Mouse (Mus musculus) embryonic facial prominence, embryonic 13.5 days (tissue): Measurements from ENCODE around the gene Nr1h3. TPM values are rescaled to one million over a fixed set of nuclear protein-coding genes. Genes with fewer than 3 reads are reported as not detected.

ENCODE experiments used
- polyA plus RNA-seq: library from polyadenylated mRNA; unstranded; fragments of >200 nt; fragmentation: Nextera tagmentation; extraction: Ambion mirVana; gene quantifications from 2 replicates; pipeline ENCODE4 v1.2.1, GENCODE M21; 2015

Gene Nr1h3
- polyA plus RNA-seq, 1 experiment from 2014 or later: 0.83 TPM

Other genes with a start within 250 kb of the Nr1h3 start
- gene Rapsn, start 167.2 kb downstream of the Nr1h3 start, polyA plus RNA-seq: 3.3 and 3.4 TPM in 2 replicates
- gene Psmc3, start 148.8 kb downstream of the Nr1h3 start, polyA plus RNA-seq: 263 and 298 TPM in 2 replicates
- 64.3 and 67.4 TPM in 2 replicates for gene Slc39a13, start 132.4 kb downstream of the Nr1h3 start, polyA plus RNA-seq
- 7.2 and 7.5 TPM in 2 replicates for gene Spi1, start 120.4 kb downstream of the Nr1h3 start, polyA plus RNA-seq
- 0.08 and 2.4 TPM in 2 replicates for gene Mybpc3, start 84.7 kb downstream of the Nr1h3 start, polyA plus RNA-seq
- 16.5 and 18.2 TPM in 2 replicates for gene Madd, start 19.0 kb downstream of the Nr1h3 start, polyA plus RNA-seq
- gene Acp2, start 51 bp upstream of the Nr1h3 start, polyA plus RNA-seq: 28.6 and 29.0 TPM in 2 replicates
- 20.0 and 23.6 TPM in 2 replicates for gene Ddb2, start 34.1 kb upstream of the Nr1h3 start, polyA plus RNA-seq
- gene Pacsin3, start 53.1 kb upstream of the Nr1h3 start, polyA plus RNA-seq: 42.1 and 44.2 TPM in 2 replicates
- 81.8 and 90.6 TPM in 2 replicates for gene Arfgap2, start 62.1 kb upstream of the Nr1h3 start, polyA plus RNA-seq
- 66.9 and 71.1 TPM in 2 replicates for gene 1110051M20Rik, start 241.9 kb upstream of the Nr1h3 start, polyA plus RNA-seq